ENCODE assay signal across 8 mouse cellular contexts in the genomic region with DNA sequence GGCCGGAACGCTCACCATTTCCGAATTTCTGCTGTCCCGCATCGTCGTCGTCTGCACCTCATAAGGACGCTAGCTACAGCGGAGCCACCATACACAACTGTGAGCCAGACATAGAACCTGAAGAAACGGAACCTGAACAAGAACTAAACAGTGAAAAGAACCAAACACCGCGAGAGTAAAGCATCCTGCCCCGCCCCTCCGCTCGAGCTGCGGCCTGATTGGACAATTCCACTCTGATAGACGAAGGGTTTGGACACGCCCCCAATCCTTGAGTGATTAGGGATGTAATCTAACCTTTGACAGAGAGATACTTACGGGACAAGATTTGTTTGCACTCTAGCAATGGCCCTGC. TPM values are rescaled to one million over a fixed set of nuclear protein-coding genes. Genes with fewer than 3 reads are reported as not detected.
DNase-seq lines count a peak whose midpoint lies in the region; ATAC-seq and TF ChIP-seq lines count a peak whose summit lies in the region.

A gene (minus strand): TSS at position 149 of the 352 bp plus-strand sequence.

- peak within 1 kb of the TSS; percentile 86 for H3K27ac ChIP-seq in embryonic facial prominence, embryonic 10.5 days (replicated peaks)
- H3K27ac ChIP-seq in intestine, postnatal 0 days (ENCODE audit: low read depth, low read length), result peak within 1 kb of the TSS; percentile 43
- H3K27ac ChIP-seq in midbrain, embryonic 10.5 days (replicated peaks), result peak within 1 kb of the TSS; percentile 90

- DNase-seq in adrenal gland, postnatal 14 days, result peak; percentile 96
- DNase-seq in embryonic facial prominence, embryonic 10.5 days (ENCODE audit: low spot score), result peak; percentile 92
- DNase-seq in left cerebral cortex, postnatal 36 days (ENCODE audit: low spot score in 2 of 2), result peak; percentile 80 to 84
- DNase-seq in midbrain, embryonic 10.5 days (ENCODE audit: low spot score), result peak; percentile 91
- DNase-seq in right cerebral cortex, postnatal 36 days (ENCODE audit: low spot score in 2 of 2), result peak; percentile 85 to 88
- DNase-seq in yolk sac, embryonic 10.5 days (ENCODE audit: low spot score), result peak; percentile 89

- TF ChIP-seq CTCF in intestine, postnatal 0 days (IDR thresholded peaks at IDR 0.05; ENCODE audit: low read depth), result no peak

- H3K36me3 ChIP-seq in embryonic facial prominence, embryonic 10.5 days (replicated peaks), result peaks cover 2% of the 10 kb centered on the region; the same call in 1 of the 2 replicates
- no peaks in the 10 kb centered on the region for H3K36me3 ChIP-seq in intestine, postnatal 0 days (ENCODE audit: control insufficient read depth, insufficient read depth)
- H3K36me3 ChIP-seq in midbrain, embryonic 10.5 days, result 0 out of 2 replicates have a peak, but pooled peaks cover 1% of the 10 kb centered on the region

- peak within 1 kb of the TSS; percentile 76 for H3K4me3 ChIP-seq in embryonic facial prominence, embryonic 10.5 days
- H3K4me3 ChIP-seq in intestine, postnatal 0 days (ENCODE audit: low read depth, low read length), result peak within 1 kb of the TSS; percentile 66
- H3K4me3 ChIP-seq in midbrain, embryonic 10.5 days, result peak within 1 kb of the TSS; percentile 83

- under 1% methylated on average over 19 of the region's 19 CpGs for WGBS in embryonic facial prominence, embryonic 10.5 days
- WGBS in intestine, postnatal 0 days, result under 1% methylated on average over 19 of the region's 19 CpGs
- WGBS in midbrain, embryonic 10.5 days, result under 1% methylated on average over 19 of the region's 19 CpGs

- no peaks in the 10 kb centered on the region for H3K27me3 ChIP-seq in embryonic facial prominence, embryonic 10.5 days (replicated peaks; ENCODE audit: low read depth, poor library complexity, severe bottlenecking)
- H3K27me3 ChIP-seq in intestine, postnatal 0 days (replicated peaks; ENCODE audit: control insufficient read depth, insufficient read depth, low read length), result no peaks in the 10 kb centered on the region
- no peaks in the 10 kb centered on the region for H3K27me3 ChIP-seq in midbrain, embryonic 10.5 days (ENCODE audit: low read depth, poor library complexity, severe bottlenecking)

- H3K4me2 ChIP-seq in intestine, postnatal 0 days (replicated peaks; ENCODE audit: low read depth), result peak within 1 kb of the TSS; percentile 96

- ATAC-seq in granulocyte monocyte progenitor cell, adult 5-6 weeks (replicated peaks; ENCODE audit: poor library complexity, severe bottlenecking), result peak; percentile 93
- peak; percentile 89 for ATAC-seq in intestine, postnatal 0 days

- H3K9ac ChIP-seq in intestine, postnatal 0 days (ENCODE audit: low read depth, low read length), result peak within 1 kb of the TSS; percentile 88

- peaks cover 10% of the 10 kb centered on the region for H3K4me1 ChIP-seq in embryonic facial prominence, embryonic 10.5 days
- H3K4me1 ChIP-seq in intestine, postnatal 0 days (replicated peaks; ENCODE audit: control insufficient read depth, insufficient read depth, low read length), result no peaks in the 10 kb centered on the region
- peaks cover 10% of the 10 kb centered on the region for H3K4me1 ChIP-seq in midbrain, embryonic 10.5 days

- H3K9me3 ChIP-seq in embryonic facial prominence, embryonic 10.5 days, result no peaks in the 10 kb centered on the region
- no peaks in the 10 kb centered on the region for H3K9me3 ChIP-seq in intestine, postnatal 0 days (ENCODE audit: control insufficient read depth)
- no peaks in the 10 kb centered on the region for H3K9me3 ChIP-seq in midbrain, embryonic 10.5 days (replicated peaks)

- intact Hi-C loops in left cerebral cortex, postnatal 36 days (cut with DNase I), result no loop called here

RNA-seq across cellular contexts. Expression of the gene that starts here (rescaled TPM):
- total RNA-seq in adrenal gland, postnatal 14 days (2021), result 4.2 and 4.7 TPM in 2 replicates
- polyA plus RNA-seq in embryonic facial prominence, embryonic 10.5 days (2016; fragmentation: Nextera tagmentation; extraction: Ambion mirVana), result 8.6 and 9.3 TPM in 2 replicates
- 2.8 and 3.4 TPM in 2 replicates for total RNA-seq in granulocyte monocyte progenitor cell, adult 5-6 weeks (2014; fragmentation: Nextera tagmentation)
- total RNA-seq in granulocyte monocyte progenitor cell, adult 5-6 weeks (2017), result 1.5 and 2.9 TPM in 2 replicates
- polyA plus RNA-seq in intestine, postnatal 0 days (2015; fragmentation: Nextera tagmentation; extraction: Ambion mirVana), result 1.8 and 2.1 TPM in 2 replicates
- 1 to 10 TPM; 3.9 to 4.8 TPM for total RNA-seq in left cerebral cortex, postnatal 36 days (2021)
- polyA plus RNA-seq in midbrain, embryonic 10.5 days (2016; fragmentation: Nextera tagmentation; extraction: Ambion mirVana), result 9.5 and 11.3 TPM in 2 replicates

Comparison
In these comparisons a context has a peak if more than half of its experiments do, and no peak if none do; other contexts are left out.
1. Peak in every context shown above with its lines: DNase-seq, ATAC-seq, H3K4me3 ChIP-seq and H3K27ac ChIP-seq.